Mouse (Mus musculus): ENCODE data around the gene Ctla2b.
"Not testable (repeated sequence)": the region's sequence is repeated elsewhere in the genome, so short reads cannot be mapped to it uniquely, and the experiment has no call there.

The Ctla2b gene

GRCm38 (mm10) chr13:60897328-60897727 is at the start of gene Ctla2b:
Gene Ctla2b, minus strand, starts transcription at chr13:60897447.
- in situ Hi-C loops (cut with MboI, MseI) = loop anchor here (5.0 kb wide), 1 partner anchor 40 kb away; the partner anchor contains the start of genes Ctla2a, Gm49391 and Gm49393

DNA sequence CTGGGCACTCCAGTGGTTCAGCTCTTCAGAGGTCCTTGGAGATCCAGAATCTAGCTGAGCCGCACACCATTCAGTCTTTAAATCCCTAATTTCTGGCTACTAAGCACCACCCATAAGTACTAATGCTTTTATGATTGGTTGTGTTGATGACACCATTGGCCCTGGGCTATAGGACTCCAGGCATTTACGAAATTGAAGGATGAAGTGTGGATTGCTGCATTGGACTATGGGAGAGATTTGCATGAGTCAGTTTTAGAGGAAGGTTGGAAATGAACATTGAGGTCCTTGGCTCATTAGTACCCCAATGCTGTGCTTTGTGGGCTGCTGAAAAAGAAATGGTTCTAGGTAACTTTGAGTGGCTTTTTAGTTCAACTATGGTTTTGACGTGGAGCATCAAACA is 44.6 kb upstream of the Ctla2b start, which contains the start of gene Tpbpa:
TSS of gene Tpbpa (minus strand) at position 101 of the 400 bp plus-strand sequence.
- in situ Hi-C loops (cut with MboI, MseI) = loop anchor here (10.0 kb wide), 1 partner anchor 107 kb away; no protein-coding TSS in a partner anchor

DNA sequence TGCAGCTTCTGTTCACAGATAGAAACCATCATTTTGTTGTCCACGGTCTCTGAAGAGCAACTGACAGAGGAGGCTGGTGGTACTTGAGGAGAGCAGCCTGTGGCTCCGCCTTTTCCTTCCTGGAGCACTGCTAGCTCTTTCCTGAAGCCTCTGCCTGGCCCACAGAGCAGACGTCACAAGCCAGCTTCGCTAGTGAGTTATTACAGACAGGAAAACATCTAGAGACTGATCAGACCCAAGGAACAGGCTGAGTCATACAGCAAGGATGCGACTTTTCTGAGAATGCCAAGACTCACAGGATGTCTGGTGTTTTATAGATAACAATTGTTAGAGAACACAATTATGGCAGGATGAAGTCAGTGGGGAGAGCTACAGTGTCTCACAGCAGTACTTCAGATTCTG is 39.3 kb upstream of the Ctla2b start, which contains the start of the genes Gm49391 and Ctla2a:
TSS of gene Gm49391 (minus strand) at position 72 of the 402 bp plus-strand sequence.
TSS of gene Ctla2a (minus strand) at position 126 of the 402 bp plus-strand sequence.
- in situ Hi-C loops (cut with MboI, MseI) = loop anchor here (5.0 kb wide), 1 partner anchor 39 kb away; the partner anchor contains the start of genes Ctla2b and Gm49392

DNA sequence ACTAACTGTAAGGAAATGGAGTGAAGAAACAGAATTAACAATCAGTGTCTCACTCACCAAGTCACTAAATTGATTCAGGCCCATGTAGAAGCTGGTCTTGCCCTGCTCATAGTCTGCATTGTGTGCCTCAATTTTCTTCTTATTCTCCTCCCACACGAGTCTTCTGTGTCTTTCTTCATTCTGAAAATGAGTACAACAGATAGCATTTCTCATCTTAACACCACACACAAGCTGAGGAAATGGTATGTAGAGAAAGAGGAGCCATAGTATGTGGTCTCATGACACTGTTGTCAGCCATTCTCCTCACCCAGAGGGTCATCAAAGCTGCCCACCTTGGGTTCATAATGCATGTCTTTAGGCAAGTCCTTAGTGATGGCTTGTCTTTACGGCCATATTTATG is 38.2 kb upstream of the Ctla2b start, which contains the start of gene Gm49393:
TSS of gene Gm49393 (minus strand) at position 101 of the 400 bp plus-strand sequence.
- in situ Hi-C loops (cut with MboI, MseI) = loop anchor here (5.0 kb wide), 1 partner anchor 38 kb away; the partner anchor contains the start of genes Ctla2b and Gm49392

DNA sequence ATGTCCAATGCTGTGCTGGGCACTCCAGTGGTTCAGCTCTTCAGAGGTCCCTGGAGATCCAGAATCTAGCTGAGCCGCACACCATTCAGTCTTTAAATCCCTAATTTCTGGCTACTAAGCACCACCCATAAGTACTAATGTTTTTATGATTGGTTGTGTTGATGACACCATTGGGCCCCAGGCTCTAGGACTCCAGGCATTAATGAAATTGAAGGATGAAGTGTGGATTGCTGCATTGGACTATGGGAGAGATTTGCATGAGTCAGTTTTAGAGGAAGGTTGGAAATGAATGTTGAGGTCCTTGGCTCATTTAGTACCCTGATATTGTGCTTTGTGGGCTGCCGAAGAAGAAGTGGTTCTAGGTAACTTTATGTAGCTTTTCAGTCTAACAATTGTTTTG is 7.5 kb upstream of the Ctla2b start, which contains the start of gene Tpbpb:
TSS of gene Tpbpb (minus strand) at position 101 of the 400 bp plus-strand sequence.
- in situ Hi-C loops (cut with MboI, MseI) = not testable (repeated sequence)

DNA sequence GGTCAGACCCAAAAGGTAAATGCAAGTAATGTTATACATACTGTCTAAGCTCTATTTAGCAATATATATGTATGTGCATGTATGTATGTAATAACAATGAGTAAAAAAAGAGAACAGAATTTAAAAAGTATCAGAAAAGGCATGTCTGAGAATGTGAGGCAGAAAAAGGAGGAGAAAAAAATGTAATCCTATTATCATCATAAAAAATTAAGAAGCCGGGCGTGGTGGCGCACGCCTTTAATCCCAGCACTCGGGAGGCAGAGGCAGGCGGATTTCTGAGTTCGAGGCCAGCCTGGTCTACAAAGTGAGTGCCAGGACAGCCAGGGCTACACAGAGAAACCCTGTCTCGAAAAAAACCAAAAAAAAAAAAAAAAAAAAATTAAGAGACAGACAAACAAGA is 453 bp downstream of the Ctla2b start, which contains the start of gene Gm49392:
TSS of gene Gm49392 (minus strand) at position 101 of the 400 bp plus-strand sequence.
- in situ Hi-C loops (cut with MboI, MseI) = loop anchor here (5.0 kb wide), 1 partner anchor 41 kb away; the partner anchor contains the start of genes Ctla2a, Gm49391 and Gm49393

- in situ Hi-C loops (cut with MboI, MseI) = loop anchor here (5.0 kb wide), 1 partner anchor 42 kb away; the partner anchor contains the start of genes Ctla2a, Gm49391 and Gm49393
These were observed 1.7 kb downstream of the Ctla2b start for GRCm38 (mm10) chr13:60895406-60896160.

DNA sequence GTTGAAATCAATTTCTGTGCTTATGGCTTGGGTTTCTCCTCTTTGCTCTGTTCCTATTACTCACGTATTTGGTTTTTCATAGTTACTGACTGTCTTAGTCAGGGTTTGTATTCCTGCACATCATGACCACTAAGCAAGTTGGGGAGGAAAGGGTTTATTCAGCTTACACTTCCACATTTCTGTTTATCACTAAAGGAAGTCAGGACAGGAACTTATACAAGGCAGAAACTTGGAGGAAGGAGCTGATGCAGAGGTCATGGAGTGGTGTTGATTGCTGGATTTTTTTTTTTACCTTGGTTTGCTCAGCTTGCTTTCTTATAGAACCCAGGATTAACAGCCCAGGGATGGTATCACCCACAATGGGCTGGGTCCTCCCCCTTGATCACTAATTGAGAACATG is 4.9 kb downstream of the Ctla2b start:
- in situ Hi-C loops (cut with MboI, MseI) = no loop called here

DNA sequence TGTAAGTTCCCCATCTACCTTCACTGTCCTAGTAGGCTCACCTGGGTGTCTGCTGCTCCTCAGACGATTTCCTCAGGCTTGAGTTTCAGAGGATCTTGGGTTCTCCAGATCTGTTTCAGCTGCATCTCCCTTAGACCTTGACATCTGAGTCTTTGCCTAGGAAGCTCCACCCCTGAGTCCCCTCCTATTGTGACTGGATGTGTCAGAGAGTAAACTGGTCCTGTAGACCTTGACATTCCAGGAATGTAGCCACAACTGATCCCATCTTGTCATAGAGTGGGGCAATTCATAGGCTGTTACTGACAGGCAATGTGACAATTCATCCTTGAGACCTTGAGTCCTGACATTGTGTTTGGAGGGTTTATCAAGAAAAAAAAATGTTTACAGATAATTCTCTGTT is 33.0 kb downstream of the Ctla2b start, which contains the start of gene 4930486L24Rik:
TSS of gene 4930486L24Rik (minus strand) at position 195 of the 400 bp plus-strand sequence.
- in situ Hi-C loops (cut with MboI, MseI) = no loop called here

DNA sequence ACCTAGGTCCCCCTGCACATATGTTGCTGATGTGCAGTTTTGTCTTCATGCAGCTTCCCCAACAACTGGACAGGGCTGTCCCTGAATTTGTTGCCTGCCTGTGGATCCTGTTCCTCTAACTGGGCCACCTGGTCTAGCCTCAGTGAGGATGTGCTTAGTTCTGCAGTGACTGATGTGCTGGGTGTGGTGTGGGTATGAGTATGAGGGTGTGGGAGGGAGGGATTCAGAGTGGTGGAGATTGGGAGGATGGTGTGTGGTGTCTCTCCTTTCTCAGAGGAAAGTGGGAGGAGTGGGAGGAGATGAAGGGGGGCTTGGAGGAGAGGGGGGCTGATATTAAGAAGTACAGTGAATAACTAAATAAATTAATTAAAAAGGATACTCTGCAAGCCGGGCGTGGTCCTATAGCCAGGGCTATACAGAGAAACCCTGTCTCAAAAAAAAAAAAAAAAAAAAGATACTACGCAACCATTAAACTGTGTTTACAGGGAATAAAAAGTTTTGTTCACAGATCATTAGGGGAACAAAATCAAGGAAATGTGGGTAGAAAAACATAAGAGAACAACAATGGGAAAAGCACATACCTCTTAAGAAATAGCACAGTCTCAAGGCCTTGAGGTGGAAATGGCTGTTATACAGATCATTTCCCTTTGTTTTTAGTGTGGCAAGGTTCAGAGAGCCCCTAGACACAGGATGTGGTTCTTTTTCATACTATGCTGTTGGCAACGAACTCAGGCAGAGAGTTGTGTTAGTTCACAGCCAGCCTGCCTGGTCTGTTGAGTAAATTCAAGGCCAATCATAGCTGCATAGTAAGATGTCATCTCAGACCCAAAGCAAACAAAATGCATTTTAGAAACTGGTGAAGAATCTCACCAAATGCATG is 48.8 kb downstream of the Ctla2b start:
- in situ Hi-C loops (cut with MboI, MseI) = no loop called here

Measured in regulatory T cell (primary cell).